Mouse (Mus musculus) embryo, embryonic 10 days (tissue): ENCODE measurements at regions not wholly inside any gene's neighbourhood (a gene's known extent, or its start where the extent isn't known, plus 50 kb on each side); places are given as distances from the start of the nearest gene placed in this dataset.

Source experiments
- DNase-seq: peaks from one replicate; pipeline ENCODE4 v3.0.0-alpha.2; 2015; ENCODE audit warnings: low spot score

GRCm38 (mm10) chr19:52177088-52177791 is 86.9 kb upstream of the Ins1 start:
- no peak for DNase-seq

GRCm38 (mm10) chr19:52193813-52194212 is 70.3 kb upstream of the Ins1 start:
- DNase-seq, result peak; percentile 6

GRCm38 (mm10) chr19:52199545-52200284 is 64.4 kb upstream of the Ins1 start:
- no peak for DNase-seq

GRCm38 (mm10) chr19:52207725-52208124 is 56.4 kb upstream of the Ins1 start:
- DNase-seq, result no peak
